Mouse (Mus musculus): ENCODE data around the gene Syce2. TPM values are rescaled to one million over a fixed set of nuclear protein-coding genes. Genes with fewer than 3 reads are reported as not detected.
A peak's percentile ranks its signal among the peaks of the same experiment; 100 is the strongest.

The Syce2 gene
- polyA plus RNA-seq, 1 experiment from 2014 or later: 84.1 TPM

- Histone ChIP-seq H3K4me2 (no peak overlapping the region), H3K9ac (no peak overlapping the region), H3K27ac (no peak overlapping the region), H3K4me1 (replicated peaks) (peaks cover 21% of the 10 kb centered on the region), H3K36me3 (no peaks in the 10 kb centered on the region), H3K4me3 (replicated peaks) (no peak overlapping the region), H3K27me3 (peaks cover 78% of the 10 kb centered on the region), H3K9me3 (replicated peaks) (no peaks in the 10 kb centered on the region)
- DNase-seq (no peak), ATAC-seq (ENCODE audit: low read depth) (no peak)
- WGBS (ENCODE audit: insufficient replicate concordance): 77% methylated on average over 13 of the region's 13 CpGs
These were observed 58.7 kb downstream of the Syce2 start for GRCm38 (mm10) chr8:84930582-84930981.

GRCm38 (mm10) chr8:84933767-84934559 is 62.1 kb downstream of the Syce2 start:
- Histone ChIP-seq H3K4me2 (no peak overlapping the region), H3K27ac (no peak overlapping the region), H3K9me3 (replicated peaks) (no peaks in the 10 kb centered on the region), H3K36me3 (no peaks in the 10 kb centered on the region), H3K4me3 (replicated peaks) (no peak overlapping the region), H3K9ac (no peak overlapping the region), H3K4me1 (replicated peaks) (peaks cover 37% of the 10 kb centered on the region), H3K27me3 (peaks cover 99% of the 10 kb centered on the region)
- WGBS (ENCODE audit: insufficient replicate concordance): 68% methylated on average over 16 of the region's 16 CpGs
- ATAC-seq (ENCODE audit: low read depth) (no peak), DNase-seq (no peak)

DNA sequence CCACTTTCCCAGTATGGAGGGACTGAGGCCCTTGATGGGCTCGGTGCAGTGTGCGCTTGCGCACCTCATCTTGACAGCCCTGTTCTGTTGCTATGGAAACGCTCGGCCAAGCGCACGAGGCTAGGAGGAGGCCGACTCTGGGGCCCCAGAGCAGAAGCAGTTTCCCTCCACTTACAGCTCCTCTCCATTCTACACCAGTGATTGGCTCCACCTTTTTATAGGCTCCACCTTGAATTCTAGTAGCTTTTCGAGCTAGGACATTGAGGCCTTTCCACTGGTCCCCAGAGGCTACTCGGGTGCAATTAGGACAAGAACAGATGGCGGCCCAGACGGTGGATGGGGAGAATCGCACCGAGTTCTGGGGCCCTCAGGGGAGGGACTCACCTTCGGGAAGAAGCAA is 62.9 kb downstream of the Syce2 start:
- 5% methylated on average over 15 of the region's 15 CpGs for WGBS (ENCODE audit: insufficient replicate concordance)
- H3K4me3 ChIP-seq (replicated peaks): no peak overlapping the region
- H3K4me1 ChIP-seq (replicated peaks): peaks cover 36% of the 10 kb centered on the region
- H3K27ac ChIP-seq: no peak overlapping the region
- no peaks in the 10 kb centered on the region for H3K36me3 ChIP-seq
- no peak overlapping the region for H3K9ac ChIP-seq
- no peaks in the 10 kb centered on the region for H3K9me3 ChIP-seq (replicated peaks)
- DNase-seq (no peak), ATAC-seq (ENCODE audit: low read depth) (no peak)
- H3K27me3 ChIP-seq: peaks cover 99% of the 10 kb centered on the region
- H3K4me2 ChIP-seq: no peak overlapping the region

GRCm38 (mm10) chr8:84935489-84935888 is 63.6 kb downstream of the Syce2 start:
- H3K9me3 ChIP-seq (replicated peaks): no peaks in the 10 kb centered on the region
- DNase-seq (no peak), ATAC-seq (ENCODE audit: low read depth) (no peak)
- no peak overlapping the region for H3K27ac ChIP-seq
- H3K4me2 ChIP-seq: no peak overlapping the region
- WGBS (ENCODE audit: insufficient replicate concordance): 4% methylated on average over 14 of the region's 14 CpGs
- peaks cover 36% of the 10 kb centered on the region for H3K4me1 ChIP-seq (replicated peaks)
- H3K36me3 ChIP-seq: no peaks in the 10 kb centered on the region
- no peak overlapping the region for H3K4me3 ChIP-seq (replicated peaks)
- peaks cover 98% of the 10 kb centered on the region for H3K27me3 ChIP-seq
- no peak overlapping the region for H3K9ac ChIP-seq

DNA sequence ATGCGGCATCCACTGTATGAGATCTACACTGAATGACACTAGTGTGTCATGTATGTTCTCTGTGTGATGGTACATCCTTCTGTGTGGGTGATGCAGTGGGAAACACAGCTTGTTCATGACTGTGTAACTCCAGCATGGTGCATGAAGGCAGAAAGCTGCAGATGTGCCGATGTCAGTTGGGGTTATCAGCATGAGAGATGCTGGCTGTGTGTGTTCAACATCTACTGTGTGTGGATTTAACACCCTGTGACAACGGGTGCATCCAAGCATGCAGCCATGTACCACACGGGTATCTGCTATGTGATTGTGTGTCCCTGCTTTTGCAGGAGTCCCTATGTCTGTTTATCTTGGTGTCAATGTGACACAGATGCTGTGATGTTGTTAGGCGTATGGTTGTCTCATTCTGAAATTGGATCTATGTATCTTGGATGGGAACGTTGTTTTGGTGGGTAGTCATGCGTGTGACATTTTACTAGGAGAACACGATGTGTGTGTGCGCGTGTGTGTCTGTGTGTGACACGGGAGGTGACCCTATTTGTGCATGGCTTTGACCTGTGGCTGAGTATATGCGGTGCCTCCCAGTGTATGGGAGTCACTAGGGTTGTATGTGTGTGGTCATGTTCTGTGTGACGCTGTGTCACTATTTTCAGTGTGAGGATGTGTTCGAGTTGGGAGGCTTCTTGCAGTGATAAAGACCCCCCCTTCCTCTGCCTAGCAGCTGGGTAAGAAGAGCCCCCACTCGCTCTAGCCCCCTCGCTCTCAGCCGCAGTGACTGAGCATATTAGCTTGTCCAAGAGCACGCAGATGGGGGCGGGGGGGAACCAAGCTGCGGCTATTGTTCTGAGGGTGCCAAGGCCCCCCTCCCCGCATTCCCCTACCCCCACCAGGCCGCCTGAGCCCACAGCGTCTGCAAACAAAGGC is 64.4 kb downstream of the Syce2 start:
- no peak for ATAC-seq (ENCODE audit: low read depth)
- H3K27me3 ChIP-seq: peaks cover 98% of the 10 kb centered on the region
- peaks cover 36% of the 10 kb centered on the region for H3K4me1 ChIP-seq (replicated peaks)
- H3K36me3 ChIP-seq: no peaks in the 10 kb centered on the region
- H3K27ac ChIP-seq: no peak overlapping the region
- peak overlapping the region; percentile 72 for H3K4me2 ChIP-seq
- H3K4me3 ChIP-seq (replicated peaks): peak overlapping the region; percentile 53
- WGBS (ENCODE audit: insufficient replicate concordance): 19% methylated on average over 23 of the region's 23 CpGs
- peak overlapping the region; percentile 47 for H3K9ac ChIP-seq
- no peak for DNase-seq
- H3K9me3 ChIP-seq (replicated peaks): no peaks in the 10 kb centered on the region

GRCm38 (mm10) chr8:84936962-84937546 is 65.1 kb downstream of the Syce2 start, which contains the start of gene Mast1:
Mast1 (minus strand) TSS chr8:84937359.
- Histone ChIP-seq H3K4me3 (replicated peaks) (peak within 1 kb of the TSS; percentile 53), H3K9ac (peak within 1 kb of the TSS; percentile 47), H3K27me3 (peaks cover 97% of the 10 kb centered on the region), H3K4me1 (replicated peaks) (peaks cover 36% of the 10 kb centered on the region), H3K4me2 (peak within 1 kb of the TSS; percentile 72), H3K36me3 (no peaks in the 10 kb centered on the region), H3K27ac (no peak within 1 kb of the TSS), H3K9me3 (replicated peaks) (no peaks in the 10 kb centered on the region)
- ATAC-seq (ENCODE audit: low read depth): peak; percentile 77
- 2% methylated on average over 49 of the region's 50 CpGs for WGBS (ENCODE audit: insufficient replicate concordance)
- DNase-seq: peak; percentile 49

Small RNA genes lying within 50 kb of the gene (microRNA-seq; reads per million reads assigned to microRNA genes)
- not detected for gene Gm24197
- gene Mir7069: 10.0 reads per million, percentile 23 among the genes with 10 or more reads in this experiment

Other genes with a start within 250 kb of the Syce2 start
- gene Ier2, start 209.3 kb upstream of the Syce2 start, polyA plus RNA-seq (2015; fragmentation: Nextera tagmentation; extraction: Ambion mirVana): 20.5 and 24.1 TPM in 2 replicates
- 45.9 and 46.8 TPM in 2 replicates for gene Trmt1, start 185.8 kb upstream of the Syce2 start, polyA plus RNA-seq (2015; fragmentation: Nextera tagmentation; extraction: Ambion mirVana)
- 6.9 and 7.6 TPM in 2 replicates for gene Nacc1, start 184.2 kb upstream of the Syce2 start, polyA plus RNA-seq (2015; fragmentation: Nextera tagmentation; extraction: Ambion mirVana)
- 61.2 and 61.3 TPM in 2 replicates for gene Lyl1, start 170.7 kb upstream of the Syce2 start, polyA plus RNA-seq (2015; fragmentation: Nextera tagmentation; extraction: Ambion mirVana)
- gene G430095P16Rik, start 149.1 kb upstream of the Syce2 start, polyA plus RNA-seq (2015; fragmentation: Nextera tagmentation; extraction: Ambion mirVana): 9.6 and 10.0 TPM in 2 replicates
- 2.3 and 3.4 TPM in 2 replicates for gene Nfix, start 71.8 kb upstream of the Syce2 start, polyA plus RNA-seq (2015; fragmentation: Nextera tagmentation; extraction: Ambion mirVana)
- 3.3 and 3.7 TPM in 2 replicates for gene Dand5, start 49.3 kb upstream of the Syce2 start, polyA plus RNA-seq (2015; fragmentation: Nextera tagmentation; extraction: Ambion mirVana)
- gene Gadd45gip1, start 40.6 kb upstream of the Syce2 start, polyA plus RNA-seq (2015; fragmentation: Nextera tagmentation; extraction: Ambion mirVana): 60.6 and 63.2 TPM in 2 replicates
- 269 and 278 TPM in 2 replicates for gene Rad23a, start 31.4 kb upstream of the Syce2 start, polyA plus RNA-seq (2015; fragmentation: Nextera tagmentation; extraction: Ambion mirVana)
- gene Calr, start 25.2 kb upstream of the Syce2 start, polyA plus RNA-seq (2015; fragmentation: Nextera tagmentation; extraction: Ambion mirVana): 511 and 613 TPM in 2 replicates
- gene Farsa, start 15.1 kb upstream of the Syce2 start, polyA plus RNA-seq (2015; fragmentation: Nextera tagmentation; extraction: Ambion mirVana): 82.3 and 83.1 TPM in 2 replicates
- gene Gcdh, start 21.8 kb downstream of the Syce2 start, polyA plus RNA-seq (2015; fragmentation: Nextera tagmentation; extraction: Ambion mirVana): 44.7 and 48.6 TPM in 2 replicates
- gene Klf1, start 29.8 kb downstream of the Syce2 start, polyA plus RNA-seq (2015; fragmentation: Nextera tagmentation; extraction: Ambion mirVana): 469 and 494 TPM in 2 replicates
- gene Dnase2a, start 36.4 kb downstream of the Syce2 start, polyA plus RNA-seq (2015; fragmentation: Nextera tagmentation; extraction: Ambion mirVana): 9.3 and 10.4 TPM in 2 replicates
- 0.12 and 0.13 TPM in 2 replicates for gene Mast1, start 65.2 kb downstream of the Syce2 start, polyA plus RNA-seq (2015; fragmentation: Nextera tagmentation; extraction: Ambion mirVana)
- 0.33 and 0.56 TPM in 2 replicates for gene Rtbdn, start 74.9 kb downstream of the Syce2 start, polyA plus RNA-seq (2015; fragmentation: Nextera tagmentation; extraction: Ambion mirVana)
- not detected in 2 replicates for gene Gm49661, start 97.3 kb downstream of the Syce2 start, polyA plus RNA-seq (2015; fragmentation: Nextera tagmentation; extraction: Ambion mirVana)
- gene Prdx2, start 97.5 kb downstream of the Syce2 start, polyA plus RNA-seq (2015; fragmentation: Nextera tagmentation; extraction: Ambion mirVana): 1,982 and 2,114 TPM in 2 replicates
- 130 TPM in 2 replicates for gene Rnaseh2a, start 97.7 kb downstream of the Syce2 start, polyA plus RNA-seq (2015; fragmentation: Nextera tagmentation; extraction: Ambion mirVana)
- 12.2 and 15.3 TPM in 2 replicates for gene Junb, start 106.6 kb downstream of the Syce2 start, polyA plus RNA-seq (2015; fragmentation: Nextera tagmentation; extraction: Ambion mirVana)
- 7.2 and 7.4 TPM in 2 replicates for gene Hook2, start 118.5 kb downstream of the Syce2 start, polyA plus RNA-seq (2015; fragmentation: Nextera tagmentation; extraction: Ambion mirVana)
- gene Best2, start 142.4 kb downstream of the Syce2 start, polyA plus RNA-seq (2015; fragmentation: Nextera tagmentation; extraction: Ambion mirVana): not detected in 2 replicates
- gene Asna1, start 153.2 kb downstream of the Syce2 start, polyA plus RNA-seq (2015; fragmentation: Nextera tagmentation; extraction: Ambion mirVana): 80.1 and 81.5 TPM in 2 replicates
- gene Trir, start 154.7 kb downstream of the Syce2 start, polyA plus RNA-seq (2015; fragmentation: Nextera tagmentation; extraction: Ambion mirVana): 83.1 and 91.4 TPM in 2 replicates
- gene Tnpo2, start 164.8 kb downstream of the Syce2 start, polyA plus RNA-seq (2015; fragmentation: Nextera tagmentation; extraction: Ambion mirVana): 24.0 and 28.2 TPM in 2 replicates
- 8.7 and 9.0 TPM in 2 replicates for gene Fbxw9, start 187.9 kb downstream of the Syce2 start, polyA plus RNA-seq (2015; fragmentation: Nextera tagmentation; extraction: Ambion mirVana)
- gene Gm5741, start 195.9 kb downstream of the Syce2 start, polyA plus RNA-seq (2015; fragmentation: Nextera tagmentation; extraction: Ambion mirVana): not detected in 2 replicates
- 41.2 and 42.9 TPM in 2 replicates for gene Dhps, start 199.6 kb downstream of the Syce2 start, polyA plus RNA-seq (2015; fragmentation: Nextera tagmentation; extraction: Ambion mirVana)
- gene Wdr83os, start 208.6 kb downstream of the Syce2 start, polyA plus RNA-seq (2015; fragmentation: Nextera tagmentation; extraction: Ambion mirVana): 69.1 and 70.5 TPM in 2 replicates
- gene Wdr83, start 209.2 kb downstream of the Syce2 start, polyA plus RNA-seq (2015; fragmentation: Nextera tagmentation; extraction: Ambion mirVana): 26.5 and 28.1 TPM in 2 replicates
- 20.0 and 24.1 TPM in 2 replicates for gene Man2b1, start 211.2 kb downstream of the Syce2 start, polyA plus RNA-seq (2015; fragmentation: Nextera tagmentation; extraction: Ambion mirVana)

All from liver, embryonic 13.5 days (tissue).